Mouse (Mus musculus): ENCODE results near the gene Zmiz1.

DNA sequence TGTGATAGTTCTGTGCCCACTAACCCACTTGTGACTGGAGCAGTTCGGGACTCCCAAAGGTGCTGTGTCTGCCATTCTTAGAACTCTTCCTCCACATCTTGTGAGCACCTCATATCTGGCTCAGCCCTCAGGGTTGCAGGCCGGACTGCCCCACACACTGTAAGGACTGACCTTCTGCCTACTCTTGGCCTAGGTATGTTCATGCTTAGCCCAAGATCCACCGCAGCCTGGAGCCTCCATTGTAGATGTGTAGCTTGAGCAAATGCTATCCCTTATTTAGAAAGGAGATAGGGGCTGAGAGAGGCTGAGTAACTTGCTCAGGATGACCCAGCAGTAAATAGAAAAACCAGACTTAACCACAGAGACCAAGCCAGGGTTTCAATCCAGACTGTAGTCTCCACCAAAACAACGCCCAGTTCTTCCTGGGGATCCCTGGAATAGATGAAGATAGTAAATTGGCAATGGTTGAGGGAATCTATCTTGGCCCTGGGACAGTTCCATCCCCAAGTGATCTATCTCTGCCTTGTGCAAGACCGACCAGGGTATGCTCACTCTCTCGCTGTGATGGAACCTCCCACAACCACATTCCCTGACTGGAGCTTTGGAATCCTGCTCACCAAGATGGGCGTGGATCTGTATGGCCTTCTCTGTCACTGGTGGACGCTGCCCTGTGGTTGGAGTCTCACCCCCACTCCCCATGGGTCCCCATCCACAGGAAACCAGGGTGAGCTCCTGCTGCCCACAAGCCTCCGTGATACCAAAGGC, 74.8 kb downstream of the Zmiz1 start:
- no peak for TF ChIP-seq TAL1 (IDR thresholded peaks at IDR 0.05; ENCODE audit: low read length)
- no peak for TF ChIP-seq GATA1 (IDR thresholded peaks at IDR 0.05; ENCODE audit: low read length)
